Mouse (Mus musculus): ENCODE results near the gene Stk36.
A peak's percentile ranks its signal among the peaks of the same experiment; 100 is the strongest.

Gene Stk36

DNA sequence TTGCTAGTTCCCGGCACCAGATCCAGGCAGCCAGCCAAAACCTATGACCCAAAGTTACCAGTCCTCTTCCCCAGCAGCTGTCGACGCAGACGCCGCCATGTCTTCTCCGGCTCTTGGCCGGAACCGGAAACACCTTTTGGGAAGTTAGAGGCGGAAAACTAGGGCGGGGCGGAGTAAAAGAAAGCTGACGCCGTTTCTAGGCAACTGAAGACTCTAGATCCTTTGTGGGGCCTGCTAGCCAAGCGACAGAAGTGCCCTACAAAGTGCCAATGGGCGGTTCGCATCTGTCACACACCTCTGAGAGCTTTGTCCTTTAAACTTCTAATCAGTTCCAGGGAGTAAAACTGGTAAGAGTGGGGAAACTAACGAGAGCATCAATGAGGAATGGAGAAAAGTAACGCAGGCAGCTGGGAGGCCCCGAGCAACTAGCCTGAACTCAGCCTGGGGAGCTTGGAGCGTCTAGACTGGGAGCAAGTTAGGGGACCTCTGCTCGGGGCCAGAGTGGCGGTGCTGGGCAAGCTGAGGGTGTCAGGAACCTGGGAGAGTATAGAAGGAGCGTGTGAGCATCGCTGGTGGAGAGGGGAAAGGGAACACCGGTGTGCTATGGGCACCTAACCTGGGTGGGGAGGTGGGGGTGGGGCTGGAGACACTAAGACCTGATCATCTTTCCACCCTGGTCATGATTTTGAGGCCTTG lies at the start of gene Stk36, which contains the start of gene Rnf25:
TSS of gene Stk36 (plus strand) at position 179 of the 696 bp plus-strand sequence.
TSS of gene Rnf25 (minus strand) at position 131 of the 696 bp plus-strand sequence.
- peak; percentile 83 to 90 for DNase-seq

DNA sequence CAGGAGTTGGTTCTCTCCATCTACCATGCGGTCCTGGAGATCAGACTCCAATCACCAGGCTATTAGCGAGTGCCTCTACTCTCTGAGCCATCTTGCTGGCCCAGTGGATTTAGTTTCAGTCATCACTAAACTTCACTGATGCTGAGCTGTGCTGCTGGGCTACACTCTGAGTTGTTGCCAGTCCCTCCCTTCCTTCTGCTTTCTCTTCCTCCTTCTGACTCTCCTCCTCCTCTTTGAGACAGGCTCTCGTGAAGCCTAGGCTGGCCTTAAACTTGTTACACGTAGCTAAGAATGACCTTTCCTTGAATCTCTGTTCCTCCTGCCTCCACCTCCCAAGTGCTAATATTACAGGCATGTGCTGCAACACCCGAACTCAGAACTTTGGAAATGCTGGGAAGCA lies 42.2 kb upstream of the Stk36 start:
- DNase-seq, result no peak

DNA sequence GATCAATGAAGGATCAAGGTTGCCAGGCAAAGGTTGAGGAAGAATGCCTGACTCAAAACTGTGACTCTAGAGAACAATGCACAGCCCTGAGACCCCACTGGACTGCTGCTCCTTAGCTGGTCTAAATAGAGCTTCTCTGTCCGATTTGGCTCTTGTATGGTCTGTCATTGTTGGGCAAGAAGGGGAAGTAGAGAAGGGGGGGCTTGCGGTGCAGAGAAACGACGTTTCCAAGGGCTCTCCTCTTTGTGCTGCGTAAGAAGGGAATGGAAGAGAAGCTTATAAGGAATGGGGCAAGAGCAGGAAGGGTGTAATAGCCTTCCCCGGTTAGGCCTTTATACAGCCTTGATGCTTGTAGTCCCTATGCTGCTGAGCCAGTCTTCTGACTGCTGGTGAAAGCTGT lies 35.4 kb upstream of the Stk36 start:
- DNase-seq, result no peak

DNA sequence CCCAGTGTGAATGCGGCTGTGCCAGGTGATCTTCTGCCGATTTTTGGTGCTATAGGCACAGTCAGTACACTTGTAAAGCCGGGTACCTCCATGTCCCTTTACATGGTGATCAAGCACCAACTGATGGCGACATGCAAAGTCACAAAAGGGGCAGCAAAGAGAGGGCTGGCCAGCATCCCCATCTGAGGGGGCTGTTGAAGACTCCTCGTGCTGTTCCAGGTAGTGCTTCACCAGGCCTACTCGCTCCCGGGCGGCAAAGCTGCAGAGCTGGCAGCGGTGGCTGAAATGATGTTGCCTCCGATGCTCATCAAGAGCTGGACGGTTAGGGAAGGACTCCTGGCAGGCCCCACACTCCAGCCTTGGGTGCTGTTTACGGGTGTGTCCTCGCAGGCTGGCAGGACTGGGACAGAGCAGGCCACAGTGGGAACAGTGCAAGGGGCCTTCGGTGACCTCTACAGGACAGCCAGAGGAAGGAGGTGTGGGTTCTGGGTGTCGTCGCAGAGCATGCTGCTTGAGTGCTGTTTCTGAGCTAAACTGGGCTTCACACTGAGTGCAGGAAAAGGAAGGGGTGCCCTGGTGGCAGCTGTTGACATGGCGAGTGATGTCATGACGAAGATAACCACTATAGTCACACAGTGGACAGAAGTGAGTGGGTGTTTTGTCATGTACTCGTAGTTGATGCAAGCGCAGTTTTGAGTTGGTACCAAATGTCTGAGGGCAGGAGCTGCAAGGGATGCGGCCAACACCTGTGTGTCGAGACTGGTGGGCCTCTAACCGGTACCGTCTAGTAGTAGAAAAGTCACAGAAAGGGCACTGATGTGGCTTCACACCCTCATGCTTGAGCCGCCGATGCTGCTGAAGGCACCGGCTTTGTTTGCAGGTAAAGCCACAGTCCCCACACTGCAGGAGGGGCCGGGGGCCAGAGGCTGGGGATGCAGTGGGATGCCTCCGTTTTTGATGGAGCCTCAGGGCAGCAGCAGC lies 31.2 kb upstream of the Stk36 start:
- no peak for DNase-seq

DNA sequence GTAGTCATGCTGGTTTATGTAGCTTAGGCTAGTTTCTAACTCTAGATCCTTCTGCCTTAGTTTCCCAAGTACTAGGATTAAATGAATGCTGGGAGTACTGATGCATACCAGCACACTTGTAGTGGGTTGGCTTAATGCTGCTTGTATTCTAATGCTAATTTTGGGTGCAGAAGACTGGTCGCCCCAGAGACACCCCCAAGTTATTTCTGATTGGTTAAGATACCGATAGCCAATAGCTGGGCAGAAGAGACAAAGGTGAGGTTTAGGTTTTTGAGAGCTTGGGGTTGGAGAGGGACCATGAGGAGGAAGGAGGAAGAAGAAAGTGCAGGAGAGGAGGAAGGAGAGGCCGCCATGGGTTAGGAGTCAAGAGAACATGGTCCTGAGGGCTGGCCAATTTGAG lies 18.6 kb upstream of the Stk36 start:
- DNase-seq, result no peak

DNA sequence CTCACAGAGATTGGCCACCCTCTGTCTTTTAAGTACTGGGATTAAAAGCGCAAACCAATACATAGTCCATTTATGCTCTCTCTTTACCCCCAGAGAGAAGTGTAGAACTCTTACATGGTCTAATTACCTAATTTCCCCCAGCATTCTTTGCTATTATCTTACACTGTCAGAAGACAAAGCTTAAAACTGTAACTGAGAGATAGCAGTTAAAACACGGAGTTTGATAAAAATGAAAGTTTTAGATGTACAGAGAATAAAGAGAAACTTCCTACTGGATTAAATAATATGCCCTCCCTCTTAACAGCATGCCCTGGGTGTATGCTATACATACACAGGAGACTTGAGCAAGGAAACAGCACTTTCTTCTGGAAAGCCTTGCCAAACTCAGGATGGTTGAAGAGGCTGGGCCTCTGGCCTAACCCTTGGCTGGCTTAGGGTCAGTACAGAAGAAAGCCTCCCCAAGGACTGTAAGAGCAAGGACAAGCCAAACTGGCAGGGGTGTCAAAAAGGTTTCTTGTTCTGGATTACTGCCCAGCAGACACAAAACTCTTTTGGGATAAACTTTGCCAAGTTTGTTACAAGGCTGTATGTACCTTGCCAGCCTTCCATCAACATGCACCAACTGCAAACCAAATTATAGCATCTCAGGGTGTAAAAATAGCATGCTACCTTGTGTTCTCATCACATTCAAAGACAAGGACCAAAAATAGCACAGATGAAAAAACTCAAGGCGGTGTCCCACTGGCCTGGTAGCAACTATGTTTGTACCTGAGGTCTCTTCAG lies 16.4 kb upstream of the Stk36 start:
- DNase-seq, result no peak

DNA sequence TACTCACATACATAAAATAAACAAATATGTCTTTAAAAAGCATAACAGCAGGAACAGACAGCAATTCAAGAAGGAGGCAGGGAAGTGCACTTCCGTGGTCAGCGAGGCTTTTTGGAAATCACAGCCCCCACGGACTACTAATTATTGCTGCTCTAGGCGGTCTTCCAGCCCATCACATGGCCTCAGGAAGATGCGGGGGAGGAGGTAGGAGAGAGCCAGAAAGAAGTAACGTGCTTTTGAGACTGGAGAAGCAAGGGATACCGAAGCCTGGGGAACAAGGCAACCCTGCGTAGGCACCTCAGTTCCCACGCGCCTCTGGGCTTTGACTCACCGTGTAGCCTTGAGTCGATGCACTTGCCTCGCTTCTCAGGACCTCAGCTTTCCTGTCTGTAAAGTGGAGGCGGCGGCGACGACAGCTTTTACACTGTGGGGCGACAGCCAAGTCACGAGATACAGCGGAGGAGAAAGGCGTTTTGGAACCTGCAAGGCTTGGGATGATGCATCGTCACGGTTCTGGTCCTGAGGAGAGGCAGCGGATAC lies 13.9 kb upstream of the Stk36 start:
- DNase-seq, result no peak

DNA sequence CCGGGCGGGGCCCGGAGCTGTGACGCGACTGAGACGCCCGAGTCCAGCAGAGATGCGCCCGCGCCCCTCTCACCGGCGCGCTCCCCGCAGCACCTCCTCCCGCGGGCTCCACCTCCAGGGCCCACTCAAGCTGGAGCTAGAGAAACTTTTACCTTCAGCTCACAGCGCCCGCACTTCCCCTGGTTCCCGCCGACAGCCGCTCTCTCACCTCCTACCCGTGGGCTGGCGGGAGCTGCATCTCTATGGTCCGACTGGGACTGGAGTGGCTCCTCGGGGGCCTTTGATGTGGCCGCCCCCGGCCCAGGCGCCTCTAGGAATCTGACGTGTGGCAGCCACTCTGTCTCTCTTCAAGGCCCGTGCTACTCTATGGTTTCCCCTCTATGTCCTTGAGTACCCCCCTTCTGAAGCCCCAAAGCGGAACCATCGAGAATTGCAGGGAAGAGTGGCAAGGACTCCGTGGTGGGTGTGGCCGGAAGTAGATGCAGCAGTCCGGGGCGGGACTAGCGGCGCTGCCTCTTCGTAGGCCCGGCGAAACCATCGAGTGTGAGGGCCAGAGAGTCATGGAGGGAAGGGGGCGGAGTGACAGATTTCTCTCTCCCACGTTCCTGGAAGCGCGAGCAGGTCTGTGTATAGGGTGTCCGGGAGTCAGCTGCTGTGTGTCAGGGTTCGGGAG lies 13.3 kb upstream of the Stk36 start, which contains the start of the genes Zfp142 and Bcs1l:
TSS of gene Zfp142 (minus strand) at position 474 of the 673 bp plus-strand sequence.
TSS of gene Bcs1l (plus strand) at position 517 of the 673 bp plus-strand sequence.
- DNase-seq, result peak; percentile 98 to 100

DNA sequence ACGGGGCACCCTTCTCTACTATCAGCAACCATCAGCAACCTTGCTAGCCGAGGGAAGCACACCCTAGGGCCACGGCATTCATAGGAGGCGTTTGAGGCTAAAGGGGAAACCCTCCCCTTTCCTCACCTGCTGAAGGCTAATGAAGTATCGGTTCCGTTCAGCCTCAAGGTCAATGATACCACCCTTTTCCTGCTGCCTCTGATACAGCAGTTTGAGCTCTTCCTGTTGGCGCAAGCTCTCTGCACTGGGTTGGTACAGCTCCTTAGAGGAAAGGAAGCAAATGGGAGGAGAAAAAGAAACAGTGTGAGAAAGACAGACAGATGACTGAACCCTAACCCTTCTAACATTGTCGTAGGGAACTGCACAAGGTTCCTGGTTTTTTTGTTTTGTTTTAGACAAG lies 6.8 kb upstream of the Stk36 start:
- DNase-seq, result no peak

DNA sequence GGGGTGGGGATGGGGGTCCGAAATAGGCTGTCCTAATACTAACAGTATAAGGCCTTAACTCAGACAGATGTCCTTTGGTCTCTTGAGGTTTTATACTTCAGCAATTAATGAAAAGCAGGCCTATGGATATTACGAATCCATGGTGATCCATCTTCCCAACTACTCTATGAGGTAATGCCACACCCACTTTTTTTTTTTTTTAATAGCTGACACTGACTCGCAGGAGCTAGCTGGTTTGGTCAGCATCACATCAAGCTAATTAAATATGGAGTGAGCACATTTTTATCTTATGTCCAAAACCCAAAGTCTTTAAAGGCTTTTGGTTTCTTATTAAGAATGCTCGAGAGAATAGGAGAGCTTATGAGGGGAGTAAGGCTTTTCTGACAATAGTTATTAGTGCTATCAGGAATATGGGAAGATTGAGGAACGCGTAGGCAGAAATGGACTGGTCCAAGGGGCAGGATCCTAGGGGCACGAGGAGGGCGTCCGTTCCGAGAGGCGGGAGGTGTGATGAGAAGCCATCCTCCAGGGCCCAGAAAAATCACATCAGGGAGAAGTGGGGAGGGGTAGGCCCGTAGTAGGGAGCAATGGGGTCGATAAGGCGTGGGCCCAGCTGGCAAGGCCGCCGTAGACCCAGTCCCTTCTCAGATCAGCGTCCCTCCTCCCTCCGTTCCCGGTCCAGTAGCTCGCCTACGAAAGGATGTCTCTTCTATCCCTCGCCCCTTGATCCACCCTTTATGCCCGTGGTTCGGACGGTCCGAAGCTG lies 561 bp upstream of the Stk36 start:
- DNase-seq, result no peak

DNA sequence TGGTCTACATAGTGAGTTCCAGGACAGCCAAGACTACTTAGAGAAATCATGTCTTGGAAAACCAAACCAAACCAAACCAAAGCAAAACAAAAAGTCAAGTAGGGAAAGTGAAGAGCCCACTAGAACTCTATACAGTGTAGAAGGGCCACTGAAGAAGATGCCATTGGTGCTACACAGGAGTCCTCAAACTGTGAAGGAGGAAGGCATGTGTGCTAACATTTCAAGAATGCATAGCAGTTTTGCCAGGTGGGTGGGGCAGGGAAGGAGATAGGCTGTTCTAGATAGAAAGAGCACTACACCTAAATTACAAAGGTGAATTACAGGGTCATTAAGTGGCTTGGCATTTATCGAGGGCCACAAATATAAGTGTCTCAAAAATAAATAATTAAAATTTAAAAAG lies 22.9 kb downstream of the Stk36 start:
- DNase-seq, result no peak

DNA sequence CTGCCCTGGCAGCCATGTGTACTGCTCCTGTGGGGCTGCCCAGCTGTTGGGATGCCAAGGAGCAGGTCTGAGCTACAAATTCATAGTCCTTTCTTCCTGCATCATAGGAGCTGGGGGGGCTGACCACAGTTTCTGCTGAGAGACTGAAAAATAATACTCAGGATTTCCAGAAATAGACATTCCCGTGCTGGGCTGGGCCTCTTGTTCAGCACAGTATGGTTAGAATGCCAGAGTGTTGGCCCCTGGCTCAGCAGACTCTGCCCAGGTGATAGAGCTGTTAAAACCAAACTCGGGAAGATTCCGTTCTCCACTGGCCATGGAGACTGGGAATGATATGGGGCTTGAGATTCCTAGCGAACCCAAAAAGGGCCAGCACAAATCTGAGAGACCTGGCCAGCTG lies 24.8 kb downstream of the Stk36 start:
- DNase-seq, result no peak

DNA sequence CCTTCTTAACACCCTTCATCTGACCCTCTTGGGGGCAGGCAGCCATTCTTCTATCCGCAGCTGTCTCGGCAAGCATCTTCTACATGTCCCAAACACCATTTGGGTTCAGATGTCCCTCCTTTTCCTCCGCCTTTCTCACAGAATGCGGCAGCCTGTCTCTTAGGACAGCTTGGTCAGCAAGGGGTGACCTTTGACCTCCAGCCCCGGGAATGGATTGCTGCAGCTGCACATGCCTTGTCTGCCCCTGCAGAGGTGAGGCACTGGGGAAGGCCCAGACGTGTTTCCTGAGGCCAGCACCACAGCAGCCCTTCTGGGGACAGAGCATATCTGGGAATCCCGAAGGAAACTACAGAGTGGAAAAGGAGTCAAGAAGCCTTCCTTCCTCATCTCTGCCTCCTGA lies 26.8 kb downstream of the Stk36 start:
- DNase-seq, result no peak

DNA sequence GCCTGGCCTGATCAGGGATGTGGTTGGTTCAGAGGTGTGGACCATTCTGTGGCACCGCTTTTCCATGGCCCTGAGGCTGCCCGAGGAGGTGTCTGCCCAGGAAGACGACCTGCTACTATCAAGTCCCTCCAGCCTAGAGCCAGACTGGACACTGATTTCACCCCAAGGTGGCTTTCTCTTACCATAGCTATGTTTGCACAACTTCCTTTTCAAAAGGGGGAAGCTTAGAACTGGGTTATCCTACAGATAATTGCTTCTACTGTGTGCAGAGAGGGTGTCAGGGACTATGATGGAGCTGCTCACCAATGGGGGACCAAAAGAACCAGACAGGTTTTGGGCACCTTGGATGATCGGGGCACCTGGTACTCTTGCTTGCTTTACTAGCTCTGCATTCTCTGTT lies 31.5 kb downstream of the Stk36 start:
- no peak for DNase-seq

DNA sequence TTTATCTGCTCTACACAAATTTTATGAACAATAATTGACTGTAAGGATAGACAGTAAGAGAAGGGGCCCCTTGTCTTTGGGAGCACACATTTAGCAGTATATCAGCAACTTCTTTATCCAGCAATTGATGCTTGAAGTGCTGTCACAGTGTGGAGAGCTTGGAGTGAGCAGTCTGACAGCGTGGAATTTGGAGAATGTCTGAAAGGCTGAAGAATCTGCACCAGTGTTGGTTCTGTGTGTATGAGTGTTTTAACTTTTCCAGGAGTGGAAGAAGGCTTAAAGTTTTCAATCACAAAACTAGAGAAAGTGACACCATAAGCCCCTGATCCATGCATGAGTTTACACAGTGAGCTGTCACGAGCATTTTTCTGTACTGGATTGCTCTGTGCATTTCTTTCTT lies 42.3 kb downstream of the Stk36 start:
- no peak for DNase-seq

DNA sequence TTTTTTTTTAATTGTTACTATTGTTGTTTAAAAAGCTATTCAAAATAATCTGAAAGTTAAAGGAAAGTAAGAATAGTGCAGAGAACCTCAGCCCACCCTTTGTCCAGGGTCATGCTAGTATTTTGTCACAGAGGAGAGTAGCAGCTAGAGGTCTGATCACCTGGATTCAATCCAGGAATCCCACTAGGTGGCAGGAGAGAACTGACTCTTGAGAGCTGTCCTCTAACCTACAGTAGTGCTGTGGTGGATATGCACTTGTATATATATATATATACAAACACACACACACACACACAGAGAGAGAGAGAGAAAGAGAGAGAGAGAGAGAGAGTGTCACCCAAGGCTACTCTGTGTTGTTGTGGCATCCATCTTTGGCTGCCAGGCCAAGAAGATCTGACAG lies 42.7 kb downstream of the Stk36 start:
- DNase-seq, result no peak

DNA sequence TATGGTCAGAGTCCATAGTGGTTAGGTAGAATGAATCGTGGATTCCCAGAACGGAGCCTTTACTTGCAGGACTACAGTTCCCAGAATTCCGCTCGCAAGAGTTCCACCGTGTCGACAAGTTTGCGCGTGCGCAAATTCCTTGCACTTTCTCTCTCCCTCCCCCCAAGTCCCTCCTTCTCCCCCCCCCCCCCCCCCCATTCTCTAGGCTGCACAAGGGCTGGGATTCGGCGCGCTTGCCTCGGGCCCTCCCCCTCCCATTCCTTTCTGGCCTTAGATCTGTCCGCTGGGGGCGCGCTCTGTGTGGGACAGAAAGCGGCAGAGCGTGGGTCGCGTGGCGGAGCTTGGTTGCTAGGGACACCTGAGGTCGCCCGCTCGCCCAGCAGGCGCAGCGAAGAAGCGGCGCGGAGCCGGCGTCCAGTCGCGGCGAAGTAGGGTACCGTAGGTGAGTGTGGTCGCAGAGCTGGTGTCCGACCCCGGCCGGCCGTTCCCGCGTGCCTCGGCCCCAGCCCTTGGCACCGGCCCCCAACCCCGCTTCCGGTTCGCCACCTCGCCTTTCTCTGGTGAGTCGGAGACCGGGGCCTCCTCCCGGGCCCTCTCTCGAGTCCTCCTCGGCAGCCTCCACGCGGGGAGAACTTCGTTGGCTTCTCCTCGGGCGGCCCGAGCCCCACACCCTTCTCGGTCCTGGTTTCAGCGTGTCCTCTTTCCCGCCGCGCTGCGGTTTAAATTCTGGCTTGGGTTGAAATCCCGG lies 60.4 kb downstream of the Stk36 start, which contains the start of gene Ttll4:
TSS of gene Ttll4 (plus strand) at position 298 of the 748 bp plus-strand sequence.
- peak; percentile 97 to 98 for DNase-seq

DNA sequence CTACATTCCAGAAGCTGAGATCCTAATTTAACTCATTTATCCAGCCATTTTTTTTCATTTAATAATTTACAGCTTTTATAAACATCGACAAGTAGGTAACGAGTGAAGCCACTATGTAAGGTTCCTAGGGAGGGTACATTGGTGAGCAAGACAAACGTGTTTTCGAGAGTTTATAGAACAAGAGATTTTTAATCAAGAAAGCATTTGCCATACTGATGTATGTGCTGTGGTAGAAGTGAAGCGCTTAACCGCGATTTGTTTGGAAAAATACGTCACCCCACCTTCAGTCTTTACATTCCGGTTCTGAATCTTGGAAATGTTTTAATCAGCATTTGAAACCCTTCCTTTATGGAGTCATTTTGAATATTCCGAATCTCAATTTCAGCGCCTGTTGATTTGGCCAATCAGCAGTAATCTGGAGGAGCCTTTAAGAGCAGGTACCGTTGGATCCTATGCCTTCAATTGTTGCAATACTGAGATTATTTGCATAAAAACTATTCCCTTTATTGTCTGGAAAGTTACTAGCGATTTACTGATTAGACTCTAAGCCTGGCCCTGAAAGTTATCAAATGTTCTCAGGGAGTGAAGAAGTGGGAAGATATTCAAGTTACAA lies 61.1 kb downstream of the Stk36 start:
- no peak for DNase-seq

DNA sequence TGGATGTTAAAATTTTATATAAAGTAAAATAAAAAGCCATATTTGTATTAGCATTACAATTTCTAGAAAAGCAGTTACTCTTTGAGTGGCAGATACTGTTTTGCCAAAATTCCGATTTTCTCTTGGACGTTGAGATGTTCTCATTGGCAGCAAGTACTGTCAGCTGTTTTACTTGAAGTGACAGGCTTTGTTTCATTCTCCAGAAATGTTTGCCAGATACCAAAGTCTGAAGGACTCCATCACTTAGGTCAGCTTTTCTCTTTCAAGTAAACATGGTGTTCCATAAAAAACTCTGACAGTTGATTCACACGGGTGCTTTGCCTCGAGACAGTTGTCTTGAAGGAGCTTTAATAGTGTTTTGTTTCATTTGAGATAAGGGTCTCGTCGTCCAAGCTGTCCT lies 63.9 kb downstream of the Stk36 start:
- no peak for DNase-seq

DNA sequence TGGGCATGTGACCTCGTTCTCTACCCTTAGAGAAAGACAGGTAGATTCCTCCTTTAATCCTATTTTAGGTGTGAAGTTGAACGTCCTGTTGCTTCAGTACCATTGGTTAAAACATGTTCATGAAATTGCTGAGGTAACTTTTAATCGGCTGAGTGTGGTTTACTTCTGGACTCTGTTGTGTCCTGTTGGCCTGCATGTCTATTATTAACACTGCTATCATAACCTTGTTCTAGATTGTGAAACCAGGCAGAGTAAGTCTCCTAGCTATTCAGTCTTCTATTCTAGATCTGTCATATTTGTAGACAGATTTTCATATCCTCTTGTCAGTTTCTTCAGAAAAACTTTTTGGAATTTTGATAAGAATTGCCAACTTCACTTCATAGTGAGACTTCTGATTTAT lies 67.1 kb downstream of the Stk36 start:
- no peak for DNase-seq
